Mouse (Mus musculus) frontal cortex, postnatal 14 days (tissue): Measurements from ENCODE around the gene Msi2.

Experiments used
- DNase-seq, 2 experiments: peaks; one replicate each; pipeline ENCODE4 v3.0.0; 2022; ENCODE audit warnings: low spot score in 2 of 2

Msi2 gene

GRCm38 (mm10) chr11:88592099-88592498 lies 126.2 kb downstream of the Msi2 start:
- DNase-seq = no peak

GRCm38 (mm10) chr11:88590647-88591046 lies 127.7 kb downstream of the Msi2 start:
- no peak for DNase-seq

DNA sequence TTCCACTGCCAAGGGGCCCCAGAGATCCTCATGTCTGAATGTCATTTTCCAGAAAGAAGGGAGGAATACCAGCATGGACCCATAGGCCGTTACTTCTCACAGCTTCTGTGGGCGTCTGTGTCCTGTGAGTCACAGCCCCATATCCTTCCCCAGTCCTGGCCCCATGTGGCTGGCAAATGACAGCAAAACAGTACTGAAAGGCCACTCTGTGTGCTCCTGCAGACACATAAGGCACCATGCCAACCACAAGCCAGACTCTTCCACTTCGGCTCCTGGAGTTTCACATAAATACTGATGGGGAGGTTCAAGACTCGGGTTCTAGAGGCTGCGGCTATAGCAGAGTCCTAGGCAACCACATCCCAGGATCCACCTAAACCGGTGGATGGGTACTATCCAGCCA lies 128.7 kb downstream of the Msi2 start:
- no peak for DNase-seq

DNA sequence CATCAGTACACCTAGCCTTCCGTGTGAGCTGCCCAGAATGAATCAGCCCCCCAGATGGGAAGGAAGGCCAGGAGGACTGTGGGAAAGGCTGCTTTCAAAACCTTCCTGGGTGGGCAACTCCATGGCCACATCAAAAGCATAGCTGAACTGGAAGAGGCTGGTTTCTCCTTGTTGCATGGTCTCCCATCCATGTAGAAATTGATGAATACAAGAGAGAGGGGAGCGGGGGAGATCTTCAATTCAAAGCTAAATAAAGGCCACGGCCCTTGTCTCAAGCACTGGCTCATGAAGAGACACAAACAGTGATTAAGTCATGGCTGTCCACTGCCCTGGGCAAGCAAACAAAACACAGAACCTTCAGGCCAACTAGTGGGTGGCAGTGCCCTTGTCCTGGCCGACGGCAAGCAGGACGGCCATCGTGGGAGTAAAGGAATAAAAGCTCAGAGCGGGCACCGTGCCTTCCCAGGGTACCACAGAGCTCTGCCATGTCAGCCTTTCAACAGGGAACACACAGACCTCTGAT lies 129.6 kb downstream of the Msi2 start:
- no peak for DNase-seq

DNA sequence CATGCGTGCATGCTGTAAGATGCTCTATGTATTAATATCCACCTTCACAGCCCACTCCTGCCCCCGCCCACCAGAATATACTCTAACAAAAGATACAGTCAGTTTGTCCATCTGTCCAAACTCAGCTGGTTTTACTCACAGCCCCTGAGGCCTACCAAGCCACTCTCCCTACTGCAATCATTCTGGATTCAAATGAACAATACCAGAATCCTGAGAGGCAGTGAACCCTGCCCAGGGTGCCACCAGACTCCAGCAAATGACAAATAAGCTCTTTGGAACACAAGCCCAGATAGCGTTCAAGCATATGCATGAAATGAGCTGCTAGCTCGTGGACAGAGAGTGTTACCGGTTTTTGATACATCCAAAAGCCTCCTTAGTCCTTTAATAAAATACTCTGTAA lies 130.6 kb downstream of the Msi2 start:
- DNase-seq = no peak

GRCm38 (mm10) chr11:88585880-88586279 lies 132.4 kb downstream of the Msi2 start:
- no peak for DNase-seq

DNA sequence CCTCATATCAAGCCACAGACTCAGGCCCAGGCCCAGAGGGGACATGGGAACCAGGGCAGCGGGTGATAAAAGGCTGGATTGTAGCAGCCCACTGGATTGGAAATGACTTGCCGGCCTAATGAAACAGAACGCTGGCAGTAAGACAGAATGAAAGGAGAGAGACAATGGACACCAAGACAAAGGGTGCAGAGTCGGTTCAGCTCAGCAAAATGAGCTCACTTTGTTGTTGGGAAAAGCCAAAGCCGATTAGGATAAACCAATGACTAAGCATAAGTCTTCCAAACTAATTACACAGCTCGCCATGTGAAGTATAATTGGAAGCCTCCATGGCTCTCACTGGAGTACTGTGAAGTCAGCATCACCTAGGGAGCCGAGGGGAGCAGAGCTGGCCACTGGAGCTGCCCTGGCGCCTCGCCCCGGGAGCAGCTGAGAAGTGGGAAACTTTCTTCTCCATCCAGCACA lies 133.1 kb downstream of the Msi2 start:
- DNase-seq = peak in 1 of 2 experiments; percentile 47

DNA sequence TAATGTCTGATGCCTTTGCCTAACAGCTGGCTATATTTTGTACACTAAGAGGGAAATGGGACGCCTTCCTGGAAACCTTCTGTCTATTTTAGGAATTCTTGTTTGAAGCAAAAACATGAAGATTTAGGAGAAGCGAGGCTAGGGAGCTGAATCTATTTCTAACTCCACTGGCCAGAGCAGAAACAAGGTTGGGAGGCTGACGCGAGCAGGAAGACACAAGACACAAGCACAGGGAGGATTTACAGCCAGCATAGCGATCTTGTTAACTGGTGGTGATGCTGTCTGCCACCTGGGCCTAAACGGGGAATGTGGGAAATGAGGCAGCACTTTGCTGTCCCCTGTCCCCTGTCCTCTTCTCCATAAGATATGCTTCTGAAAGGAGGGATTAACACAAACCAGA lies 134.4 kb downstream of the Msi2 start:
- no peak for DNase-seq

- DNase-seq = peak in 1 of 2 experiments; percentile 32
Observed at GRCm38 (mm10) chr11:88583259-88583833, 135.0 kb downstream of the Msi2 start.

DNA sequence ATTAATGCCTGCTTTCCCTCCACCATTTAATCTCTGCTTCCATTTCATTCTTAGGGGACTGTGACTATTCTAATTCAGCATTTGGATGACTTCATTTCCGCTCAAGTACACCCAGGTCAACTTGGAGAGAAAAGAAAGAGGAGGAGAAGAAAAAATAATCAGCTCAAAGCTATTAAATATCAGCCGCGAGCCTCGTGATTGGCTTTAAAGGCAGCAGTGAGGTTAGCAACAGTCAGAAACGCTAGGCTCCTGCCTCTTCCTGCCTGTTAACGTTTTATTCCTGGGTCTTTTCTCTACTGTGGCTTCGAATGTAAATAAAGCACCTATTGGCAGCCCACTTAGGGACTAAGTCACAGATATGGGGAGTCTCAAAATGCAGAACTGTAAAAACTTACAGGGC lies 135.5 kb downstream of the Msi2 start:
- no peak for DNase-seq

DNA sequence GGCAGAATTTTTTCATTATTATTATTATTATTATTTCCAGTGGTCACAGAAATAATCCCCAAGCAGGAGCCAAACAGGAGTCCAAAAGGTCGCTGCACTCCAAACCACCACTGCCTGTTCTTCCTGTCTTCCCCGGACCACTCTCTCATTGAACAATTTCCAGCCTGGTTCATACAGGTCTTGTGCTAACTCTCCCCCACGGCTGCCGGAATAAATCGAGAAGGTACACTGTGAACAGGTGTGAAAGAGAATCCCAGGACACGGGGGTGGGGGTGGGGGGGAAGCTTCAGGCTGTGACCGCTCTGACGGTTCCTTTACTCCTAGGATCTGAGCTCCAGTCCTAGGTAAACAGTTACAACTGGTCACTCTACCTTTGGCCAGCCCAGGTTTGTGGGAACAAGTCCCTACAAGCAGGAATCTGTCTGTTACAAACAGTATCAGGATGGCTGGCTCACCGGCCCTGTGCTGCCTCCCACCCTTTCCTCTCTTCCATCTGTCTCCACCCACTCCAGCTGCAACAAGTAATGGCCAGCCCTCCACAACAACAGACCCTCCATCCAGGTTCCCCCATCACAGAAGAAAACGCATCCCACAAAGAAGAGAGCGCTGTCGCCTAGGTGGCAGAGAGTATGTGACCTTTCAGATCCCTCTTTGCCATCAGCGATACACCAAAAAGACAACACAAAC lies 136.1 kb downstream of the Msi2 start:
- no peak for DNase-seq

GRCm38 (mm10) chr11:88581375-88581774 lies 136.9 kb downstream of the Msi2 start:
- DNase-seq = no peak

DNA sequence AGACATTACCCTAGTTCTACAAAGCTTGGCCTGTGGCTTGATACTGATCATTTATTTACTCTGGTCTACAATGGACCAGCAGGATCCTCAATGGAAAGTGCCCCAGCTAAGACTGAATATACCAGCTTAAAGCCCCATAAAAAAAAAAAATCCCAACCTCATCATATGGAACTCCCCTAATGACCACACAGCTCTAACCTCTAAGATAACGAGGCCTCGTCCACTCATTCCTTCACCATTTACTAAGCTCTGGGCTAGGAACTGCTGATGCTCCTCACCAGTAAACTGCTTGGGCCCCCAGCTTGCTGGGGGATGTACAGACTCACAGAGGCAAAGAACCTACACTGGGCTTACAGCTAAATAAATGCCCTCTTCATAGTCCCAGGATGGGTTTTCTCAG lies 139.6 kb downstream of the Msi2 start:
- no peak for DNase-seq

DNA sequence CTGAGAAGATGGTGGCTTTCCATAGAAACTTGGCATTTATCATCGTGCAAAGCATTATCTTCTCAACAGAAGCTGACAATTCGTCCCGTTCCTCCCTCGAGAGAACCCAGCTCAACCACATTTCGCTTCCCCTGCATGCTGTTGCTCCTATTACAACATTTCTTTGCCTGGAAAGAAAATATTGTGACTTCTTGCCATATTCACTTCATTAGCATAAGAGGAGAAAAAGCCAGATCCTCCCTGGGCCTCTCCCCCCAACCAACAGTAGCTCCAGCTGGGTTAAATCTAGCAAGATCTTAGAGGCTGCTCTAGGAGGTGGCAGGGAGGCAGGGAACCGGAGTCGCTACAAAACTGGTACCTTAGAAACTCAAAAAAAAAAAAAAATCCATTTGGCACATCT lies 141.2 kb downstream of the Msi2 start:
- no peak for DNase-seq

DNA sequence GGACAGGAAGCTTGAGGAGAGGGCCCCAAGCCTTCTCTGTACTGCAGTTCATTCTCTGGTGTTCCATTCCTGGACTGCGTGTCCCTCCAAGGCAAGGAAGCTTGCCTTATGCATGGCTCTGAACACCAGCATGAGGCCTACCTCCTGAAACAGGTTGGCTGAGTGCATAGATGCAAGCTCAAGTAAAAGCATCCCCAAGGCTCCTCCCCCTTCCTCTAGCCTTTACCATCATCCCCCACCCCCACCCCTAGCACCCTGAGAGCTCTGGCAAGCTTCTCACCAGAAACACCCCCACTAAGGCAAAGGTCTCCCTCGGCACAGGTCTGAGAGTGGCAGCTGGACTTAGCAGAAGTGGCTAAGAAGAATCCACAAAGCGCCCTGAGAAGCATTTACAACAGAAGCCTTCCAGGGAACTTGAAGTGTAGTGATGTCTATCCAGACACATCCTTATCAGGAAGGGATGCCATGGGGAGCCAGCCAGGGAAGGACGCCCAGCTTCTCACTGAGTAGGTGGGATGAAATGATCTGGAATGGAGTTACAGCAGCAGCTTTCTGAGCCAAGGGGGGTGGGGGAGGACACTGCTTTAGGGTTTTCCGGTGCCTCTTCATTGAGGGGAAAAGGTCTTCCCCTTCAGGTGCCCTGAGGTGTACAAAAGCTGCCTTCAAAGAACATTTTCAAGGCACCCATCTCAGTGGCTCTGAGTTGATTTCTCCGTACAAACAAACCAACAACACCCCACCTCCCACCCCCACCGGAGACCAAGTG lies 141.9 kb downstream of the Msi2 start:
- DNase-seq = no peak

- no peak for DNase-seq
Observed at GRCm38 (mm10) chr11:88574575-88575360, 143.5 kb downstream of the Msi2 start.

- no peak for DNase-seq
Observed at GRCm38 (mm10) chr11:88573013-88573412, 145.3 kb downstream of the Msi2 start.

DNA sequence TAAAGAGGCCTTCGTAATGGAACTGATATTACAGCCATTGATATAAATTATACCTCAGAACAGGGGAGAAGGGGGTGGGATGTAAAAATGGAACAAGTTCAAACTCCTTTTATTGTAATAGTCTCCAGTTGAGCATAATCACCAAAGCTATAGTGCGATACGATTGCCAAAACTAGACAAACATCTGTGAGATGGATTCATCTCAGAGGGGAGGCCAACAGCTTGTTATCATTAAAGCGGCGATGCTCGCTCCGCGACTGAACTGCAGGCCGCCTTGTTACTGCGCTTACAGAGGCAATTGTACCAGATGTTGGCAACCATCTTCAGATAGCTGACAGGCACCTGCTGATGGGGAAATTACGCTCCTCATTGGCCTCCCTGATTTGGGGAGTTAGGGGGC lies 145.9 kb downstream of the Msi2 start:
- DNase-seq = no peak

- no peak for DNase-seq
Observed at GRCm38 (mm10) chr11:88570715-88571202, 147.6 kb downstream of the Msi2 start.

- no peak for DNase-seq
Observed at GRCm38 (mm10) chr11:88566613-88567606, 151.4 kb downstream of the Msi2 start.
